Mouse (Mus musculus) frontal cortex, adult (tissue): Measurements from ENCODE around the gene 1810010H24Rik.
"Not testable (repeated sequence)": the region's sequence is repeated elsewhere in the genome, so short reads cannot be mapped to it uniquely, and the experiment has no call there.

ENCODE experiments used
- ATAC-seq: cut with Nextera tagmentation; 2 replicates; pipeline ENCODE4 v1.9.2; 2017; ENCODE audit warnings: mild to moderate bottlenecking, moderate library complexity, mixed read lengths; ENCODE audit not compliant: low TSS enrichment

The 1810010H24Rik gene

GRCm38 (mm10) chr11:107041396-107041795 lies 15.9 kb downstream of the 1810010H24Rik start:
- no peak for ATAC-seq

DNA sequence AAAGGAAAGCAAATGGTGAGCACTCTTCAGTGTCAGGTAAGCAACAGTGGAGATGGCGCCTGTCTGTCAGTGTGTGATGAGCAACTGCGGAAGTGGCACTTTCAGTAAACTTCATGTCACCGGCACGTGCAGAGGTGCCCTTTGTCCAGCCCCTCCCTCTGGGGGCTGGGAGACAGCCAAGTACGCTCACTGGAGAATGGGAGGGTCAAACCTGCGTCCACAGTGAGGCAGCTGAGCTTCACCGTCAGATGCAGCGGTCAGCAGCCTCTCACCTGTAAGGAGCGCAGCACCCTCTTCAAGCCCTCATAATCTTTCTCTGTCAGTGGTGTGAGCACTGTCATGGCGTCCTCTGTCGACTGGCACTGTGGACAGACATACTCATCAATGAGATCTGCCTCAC lies 17.9 kb downstream of the 1810010H24Rik start:
- ATAC-seq: no peak

DNA sequence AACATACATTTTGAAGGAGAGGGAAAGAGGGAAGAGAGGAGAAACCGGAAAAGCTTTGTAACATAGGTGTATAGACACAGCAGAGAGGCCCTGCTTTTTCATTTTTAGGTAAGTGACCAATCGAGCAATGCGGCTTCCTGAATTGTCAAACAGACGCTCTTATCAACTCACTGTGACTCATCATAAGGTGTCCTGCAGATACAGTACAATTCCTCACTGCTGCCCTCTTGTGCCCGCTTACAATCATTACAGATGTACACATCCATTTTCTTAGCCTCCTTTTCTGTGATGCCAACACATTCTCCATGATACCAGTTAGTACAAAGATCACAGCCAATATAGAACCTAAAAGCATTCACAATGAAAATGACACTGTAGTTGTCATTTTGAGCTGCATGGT lies 18.8 kb downstream of the 1810010H24Rik start:
- peak; percentile 86 for ATAC-seq

GRCm38 (mm10) chr11:107045546-107045945 lies 20.1 kb downstream of the 1810010H24Rik start:
- no peak for ATAC-seq

DNA sequence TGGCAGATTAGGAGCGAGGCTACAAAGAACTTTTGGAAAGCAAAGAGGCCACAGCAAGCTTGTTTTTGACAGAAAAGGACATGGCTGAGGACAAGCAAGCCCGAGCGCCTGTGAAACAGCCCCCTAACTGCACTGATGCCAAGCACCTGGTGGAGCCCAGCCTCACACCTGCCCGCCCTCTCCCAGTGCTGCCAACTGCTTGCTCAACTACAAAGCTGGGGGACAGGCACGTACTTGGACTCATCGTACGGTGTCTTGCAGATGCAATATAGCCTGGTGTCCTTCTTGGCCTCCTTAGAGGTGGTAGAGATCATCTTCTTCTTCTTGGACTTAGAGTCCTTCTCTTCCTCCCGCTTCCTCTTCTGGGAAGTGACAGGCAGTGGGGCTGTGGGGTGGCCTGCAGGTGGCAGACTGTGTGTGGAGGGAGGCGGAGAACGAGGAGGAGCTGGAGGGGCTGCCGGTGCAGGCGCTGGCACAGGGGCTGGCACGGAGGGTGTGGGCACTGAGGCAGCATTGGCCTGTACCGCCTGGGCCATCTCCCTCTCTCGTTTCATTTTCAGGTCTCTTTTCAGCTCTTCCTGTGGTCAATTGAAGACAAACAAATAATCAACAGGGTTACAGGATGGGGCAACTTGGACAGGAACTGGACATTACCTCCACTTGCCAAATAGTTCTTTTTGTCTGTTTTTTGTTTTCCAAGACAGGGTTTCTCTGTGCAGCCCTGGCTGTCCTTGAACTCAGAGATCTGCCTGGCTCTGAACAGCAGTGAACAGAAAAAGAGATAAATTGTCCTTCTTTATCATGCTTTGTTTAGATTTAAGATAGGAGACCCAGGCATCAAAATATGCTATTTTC lies 21.5 kb downstream of the 1810010H24Rik start:
- ATAC-seq: no peak

DNA sequence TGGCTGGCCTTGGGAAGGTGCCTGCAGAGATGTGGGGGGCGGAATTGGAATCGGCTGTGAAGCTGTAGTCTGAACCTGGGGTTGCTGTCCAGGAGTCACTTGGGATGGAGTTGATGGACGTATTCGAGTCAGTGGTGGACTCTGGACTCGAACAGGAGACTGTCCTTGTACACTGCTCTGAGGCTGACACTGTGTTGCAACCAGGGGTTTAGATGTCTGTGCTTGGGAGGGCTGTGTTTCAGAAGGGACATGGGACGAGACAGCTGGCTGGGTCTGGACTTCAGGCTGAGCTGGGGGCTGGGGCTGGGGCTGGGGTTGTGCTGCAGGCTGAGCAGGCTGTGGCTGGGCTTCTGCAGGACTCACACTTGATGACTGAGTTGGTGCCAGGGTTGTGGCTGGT lies 29.4 kb downstream of the 1810010H24Rik start:
- ATAC-seq: no peak

DNA sequence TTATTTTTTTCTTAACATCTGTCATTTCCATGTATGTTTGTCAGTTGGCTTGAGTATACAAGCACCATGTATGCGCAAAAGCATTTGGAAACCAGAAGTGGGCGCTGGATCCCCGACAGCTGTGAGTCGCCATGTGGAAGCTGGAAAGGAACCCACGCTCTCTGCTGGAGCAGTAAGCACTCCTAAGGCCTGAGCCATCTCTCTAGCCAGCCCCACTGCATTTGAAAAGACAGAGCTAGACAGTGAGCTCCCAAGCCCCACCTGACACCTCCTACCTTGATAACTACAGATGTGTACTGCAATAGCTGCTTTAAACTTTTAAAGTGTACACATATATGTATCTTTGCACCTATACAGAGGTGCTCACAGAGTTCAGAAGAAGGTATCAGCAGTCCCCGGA lies 31.9 kb downstream of the 1810010H24Rik start:
- no peak for ATAC-seq

GRCm38 (mm10) chr11:107059634-107060033 lies 34.2 kb downstream of the 1810010H24Rik start:
- ATAC-seq: not testable (repeated sequence)

DNA sequence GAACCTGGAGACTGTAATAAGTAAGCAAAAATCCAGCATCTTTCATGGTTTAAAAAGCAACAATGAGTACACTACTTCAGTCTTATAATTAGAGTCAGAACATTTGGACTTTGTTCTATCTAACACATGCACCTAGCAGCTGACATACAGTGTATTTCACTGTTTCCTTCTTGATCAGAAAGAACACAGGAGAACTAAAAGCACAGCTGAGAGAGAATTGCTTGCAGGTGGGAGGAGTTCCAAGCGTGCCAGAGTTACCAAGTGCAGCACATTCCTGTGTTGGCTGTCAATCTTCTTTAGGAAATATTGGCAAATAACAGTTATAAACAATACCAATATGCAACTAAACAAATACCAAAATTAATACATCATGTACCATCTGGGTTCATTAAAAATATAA lies 35.5 kb downstream of the 1810010H24Rik start:
- no peak for ATAC-seq

DNA sequence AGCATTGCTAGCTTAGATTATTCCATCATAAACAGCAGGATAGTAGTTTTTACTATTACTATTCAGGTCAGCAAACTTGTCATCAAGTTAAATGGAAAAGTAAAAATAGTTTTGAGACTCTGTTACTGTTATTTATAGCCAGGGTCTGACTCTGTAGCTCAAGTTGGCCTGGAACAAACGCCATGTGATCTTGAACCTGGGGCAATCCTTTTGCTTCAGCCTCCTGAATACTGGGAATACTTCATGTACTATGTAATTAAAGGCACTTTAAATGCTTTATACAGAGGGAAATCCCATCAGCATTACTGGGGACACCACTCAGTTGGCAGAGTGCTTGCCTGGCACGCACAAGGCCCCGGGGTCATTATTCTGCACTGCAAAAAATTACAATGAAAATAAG lies 37.6 kb downstream of the 1810010H24Rik start:
- ATAC-seq: no peak

DNA sequence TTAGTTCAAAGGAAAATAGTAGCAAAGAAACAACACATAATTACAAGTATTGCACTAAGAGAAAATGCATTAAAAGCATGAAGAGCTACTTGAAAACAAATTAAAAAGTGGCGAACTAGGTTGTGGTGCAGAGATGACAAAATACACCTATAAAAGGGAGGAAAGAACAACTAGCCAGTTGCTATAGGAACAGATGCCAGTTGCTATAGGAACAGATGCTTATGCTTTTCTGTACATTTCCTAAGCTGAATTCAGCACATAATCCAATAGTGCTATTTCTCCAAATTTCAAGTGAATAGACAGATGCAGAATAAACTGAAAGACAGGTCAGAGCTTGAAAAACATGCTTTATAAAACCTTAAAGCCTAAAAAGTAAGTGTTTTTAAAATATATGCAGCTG lies 39.1 kb downstream of the 1810010H24Rik start:
- peak; percentile 64; the same call in 1 of the 2 replicates for ATAC-seq

- no peak for ATAC-seq
Observed at GRCm38 (mm10) chr11:107065216-107065785, 39.8 kb downstream of the 1810010H24Rik start.
